Mouse (Mus musculus) spleen, postnatal 4 days (tissue): ENCODE measurements at regions not wholly inside any gene's neighbourhood (a gene's known extent, or its start where the extent isn't known, plus 50 kb on each side); places are given as distances from the start of the nearest gene placed in this dataset.

ENCODE experiments used
- DNase-seq, 2 experiments: peaks; one replicate each; pipeline ENCODE4 v3.0.0; 2022; ENCODE audit warnings: low spot score in 2 of 2

DNA sequence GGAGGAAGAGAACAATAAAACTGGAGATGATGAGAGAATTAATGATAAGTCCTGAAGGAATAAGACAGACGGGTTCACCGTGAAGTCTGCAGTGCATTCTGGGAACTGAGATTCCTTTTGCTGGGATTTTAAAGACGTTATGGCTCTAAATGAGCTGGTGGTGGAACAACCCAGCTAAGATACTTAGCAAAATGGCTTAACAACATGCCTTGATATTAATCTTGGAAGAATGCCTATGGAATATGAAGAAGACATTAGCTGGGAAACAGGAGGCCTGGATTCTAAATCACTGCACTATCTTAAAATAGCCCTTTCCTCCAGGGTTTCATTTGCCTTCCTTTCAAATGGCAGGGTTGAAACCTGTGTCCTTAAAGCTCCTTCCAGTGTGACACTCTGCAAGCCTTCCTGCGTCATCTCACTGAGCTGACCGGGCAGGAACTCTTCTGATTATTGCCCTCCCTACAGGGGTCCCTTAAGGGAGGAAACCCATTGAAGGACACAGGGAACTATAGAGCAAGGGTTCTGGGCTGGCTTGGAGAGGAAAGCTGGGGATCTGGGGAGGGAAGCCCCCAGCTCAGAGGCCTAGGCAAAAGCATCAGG, 323.9 kb upstream of the Trib2 start:
- DNase-seq, result no peak

DNA sequence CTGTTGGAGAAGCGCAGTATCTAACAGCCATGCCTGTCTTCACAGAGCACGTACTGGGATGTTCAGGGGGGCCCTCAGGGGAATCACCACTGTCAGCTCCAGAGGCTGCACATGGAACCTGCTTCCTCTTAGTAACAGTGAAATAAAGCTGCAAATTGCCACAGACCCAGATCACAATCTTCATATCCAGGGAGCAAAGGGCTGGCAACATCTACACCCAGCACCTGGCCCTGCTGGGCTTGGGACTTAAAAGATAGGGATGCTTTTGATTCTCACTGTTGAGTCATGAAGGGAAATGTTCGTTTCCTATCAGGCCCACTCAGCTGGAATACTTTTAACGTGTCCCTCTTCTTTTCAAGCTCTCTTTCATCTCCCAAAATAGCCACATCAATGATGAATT, 322.4 kb upstream of the Trib2 start:
- no peak for DNase-seq

DNA sequence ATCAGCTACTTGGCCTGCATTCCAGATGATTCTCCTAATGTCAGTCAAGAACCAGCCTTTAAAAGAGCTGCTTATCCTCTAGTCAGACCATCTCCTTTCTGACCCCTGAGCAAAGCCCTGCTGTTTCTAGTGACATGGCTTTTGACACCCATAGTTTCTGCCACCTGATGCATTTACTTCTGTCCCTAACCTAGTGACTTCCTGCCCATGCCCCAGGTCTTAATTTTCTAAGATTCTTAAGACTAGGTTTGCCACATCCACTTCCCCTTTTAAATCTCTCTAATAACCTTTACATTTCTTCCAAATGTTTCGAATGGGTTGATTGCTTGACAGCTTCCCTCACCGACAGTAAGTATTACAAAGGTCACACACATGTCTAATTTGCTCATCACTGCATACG, 321.1 kb upstream of the Trib2 start:
- no peak for DNase-seq

DNA sequence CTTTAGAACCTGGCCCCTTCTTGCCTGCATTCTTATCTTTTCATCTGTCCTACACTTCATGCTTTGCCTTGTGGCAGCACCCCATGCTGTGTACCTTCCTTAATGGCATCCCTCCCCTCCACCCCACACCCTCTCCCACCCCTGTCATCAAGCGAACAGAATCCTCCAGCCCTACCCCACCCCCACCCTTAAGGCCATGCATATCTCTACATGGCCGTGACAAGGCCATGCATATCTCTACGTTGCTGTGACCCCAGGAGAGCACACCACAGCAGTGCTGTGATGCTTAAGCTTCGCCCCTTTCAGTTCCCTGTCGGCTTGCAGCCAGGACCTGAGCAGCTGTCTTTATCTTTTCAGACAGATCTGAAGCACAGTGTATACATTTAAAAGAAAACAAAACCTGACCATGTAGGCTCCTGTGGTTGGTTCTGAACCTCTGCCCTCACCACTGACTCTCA, 319.5 kb upstream of the Trib2 start:
- peak in 1 of 2 experiments; percentile 27 for DNase-seq

DNA sequence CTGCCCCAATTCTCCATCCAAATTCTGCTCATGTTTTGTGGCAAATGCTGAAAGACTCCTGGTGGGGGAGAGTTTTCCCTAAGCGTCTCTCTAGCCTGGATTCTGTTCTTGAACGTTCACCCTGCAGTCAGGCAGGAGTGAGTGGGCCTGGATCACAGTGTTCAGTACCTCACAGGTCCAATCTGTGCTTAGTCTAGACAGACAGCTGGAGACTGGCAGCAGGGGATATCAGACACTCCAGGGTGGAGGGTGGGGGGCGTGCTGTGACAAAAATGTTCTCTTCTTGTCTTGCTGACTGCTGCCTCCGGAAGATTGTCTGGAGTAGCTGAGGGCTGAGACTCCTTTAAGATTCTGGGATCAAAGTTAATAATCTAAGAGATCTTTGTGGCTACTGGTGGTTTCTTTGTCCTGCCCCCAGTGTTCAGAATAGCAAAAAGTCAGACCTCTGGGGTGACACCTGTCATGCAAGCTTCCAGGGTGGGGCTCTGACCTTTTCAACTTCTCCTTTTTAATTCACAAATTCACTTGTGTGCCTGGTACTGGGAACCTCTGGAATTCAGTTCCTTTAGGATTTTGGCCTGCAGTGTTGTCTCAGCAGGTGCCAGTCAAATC, 319.0 kb upstream of the Trib2 start:
- peak in 1 of 2 experiments; percentile 65 for DNase-seq

DNA sequence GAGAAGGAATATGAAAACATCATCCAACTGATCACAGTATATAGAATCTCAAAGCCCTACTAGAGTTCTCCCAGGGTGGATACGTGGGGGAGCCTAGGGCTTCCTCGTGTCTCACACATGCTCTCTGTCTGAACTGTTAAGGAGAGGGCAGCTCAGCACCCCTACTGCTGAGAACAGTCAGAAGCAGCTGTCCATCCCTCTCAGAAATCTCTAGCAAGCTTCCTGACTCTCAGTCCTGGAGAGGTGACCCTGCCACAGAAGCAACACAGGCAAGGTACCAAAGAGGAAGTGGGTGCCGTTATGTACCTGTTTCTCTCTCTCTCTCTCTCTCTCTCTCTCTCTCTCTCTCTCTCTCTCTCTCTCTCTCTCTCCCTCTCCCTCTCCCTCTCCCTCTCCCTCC, 317.7 kb upstream of the Trib2 start:
- no peak for DNase-seq

DNA sequence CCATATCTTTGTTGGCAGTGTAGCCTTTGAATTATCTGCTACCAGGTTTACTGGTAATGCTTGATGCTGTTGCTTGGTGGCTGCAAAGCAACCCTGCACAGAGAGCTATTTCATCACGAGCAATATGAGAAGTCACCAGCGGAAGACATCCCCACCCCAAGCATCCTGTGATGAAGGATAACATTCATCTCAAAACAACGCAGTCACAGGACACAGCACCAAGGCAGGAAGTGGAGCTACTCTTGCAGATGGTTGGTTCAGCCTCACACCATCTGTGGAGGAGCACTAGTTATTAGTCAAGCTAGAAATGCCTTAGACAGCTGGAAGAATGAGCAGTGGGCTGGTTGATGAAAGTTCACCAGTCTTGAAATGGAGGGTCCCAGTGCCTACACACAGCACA, 316.5 kb upstream of the Trib2 start:
- peak; percentile 24 to 61 for DNase-seq

DNA sequence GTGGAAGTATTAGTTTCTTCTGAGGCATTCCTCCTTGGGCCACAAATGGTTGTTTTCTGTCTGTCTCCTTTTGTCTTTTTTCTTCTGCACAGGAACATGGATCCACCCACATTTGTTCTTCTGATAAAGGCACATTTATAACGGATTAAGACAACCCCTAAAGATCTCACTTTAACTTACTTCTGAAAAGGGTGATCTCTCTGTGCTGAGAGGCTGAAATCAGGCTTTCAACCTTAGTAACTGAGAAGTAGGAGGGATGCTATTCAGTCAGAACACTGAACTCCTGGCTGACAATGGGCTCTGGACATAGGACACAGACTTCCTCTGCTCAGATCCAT, 315.0 kb upstream of the Trib2 start:
- DNase-seq, result no peak

DNA sequence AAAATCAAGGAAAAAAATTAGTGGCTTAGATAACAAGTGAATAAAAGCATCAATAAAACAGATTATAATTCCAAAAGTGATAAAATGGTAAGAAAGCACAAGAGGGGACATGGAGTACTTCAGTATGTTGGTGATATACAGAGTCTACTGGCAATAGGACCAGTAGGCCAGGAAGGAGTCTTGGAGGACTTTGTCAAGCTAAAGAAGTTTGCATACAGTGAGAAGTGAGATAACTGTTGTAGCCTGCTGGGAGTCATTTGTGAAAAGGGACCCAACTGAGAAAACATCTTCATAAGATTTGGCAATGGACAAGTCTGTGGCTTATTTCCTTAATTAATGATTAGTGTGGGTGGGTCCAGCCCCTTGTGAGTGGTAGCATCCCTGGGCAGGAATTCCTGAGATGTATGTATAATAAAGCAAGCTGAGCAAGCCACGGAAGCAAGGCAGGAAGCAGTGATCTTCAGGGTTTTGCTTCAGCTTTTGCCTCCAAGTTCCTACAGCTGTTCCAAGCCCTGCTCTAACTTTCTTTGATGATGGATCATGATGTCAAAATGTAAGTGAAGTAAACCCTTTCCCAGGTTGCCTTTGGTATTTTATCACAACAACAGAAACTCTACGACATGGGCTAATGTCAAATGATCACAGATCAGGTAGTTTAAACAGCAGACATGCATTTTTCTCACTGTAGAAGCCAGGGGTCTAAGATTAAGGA, 314.5 kb upstream of the Trib2 start:
- DNase-seq, result no peak

DNA sequence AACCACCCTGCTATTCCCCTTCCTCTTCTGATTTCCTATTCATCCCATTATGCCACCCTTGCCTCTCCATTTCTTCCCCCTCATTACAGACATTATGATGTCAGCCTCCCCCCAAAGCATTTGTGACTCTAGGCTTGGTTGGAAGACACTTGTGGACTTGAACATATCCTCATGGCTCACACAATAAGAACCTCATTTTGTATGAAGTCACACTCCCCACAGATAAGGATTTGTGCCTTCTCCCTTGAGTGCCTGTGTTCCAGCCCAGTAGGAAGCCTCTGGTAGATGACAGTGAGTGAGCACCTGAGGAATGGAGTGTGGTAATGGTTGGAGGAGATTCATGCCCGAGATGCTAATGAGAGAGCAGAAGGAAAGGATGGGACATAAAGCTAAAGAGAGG, 313.9 kb upstream of the Trib2 start:
- no peak for DNase-seq

DNA sequence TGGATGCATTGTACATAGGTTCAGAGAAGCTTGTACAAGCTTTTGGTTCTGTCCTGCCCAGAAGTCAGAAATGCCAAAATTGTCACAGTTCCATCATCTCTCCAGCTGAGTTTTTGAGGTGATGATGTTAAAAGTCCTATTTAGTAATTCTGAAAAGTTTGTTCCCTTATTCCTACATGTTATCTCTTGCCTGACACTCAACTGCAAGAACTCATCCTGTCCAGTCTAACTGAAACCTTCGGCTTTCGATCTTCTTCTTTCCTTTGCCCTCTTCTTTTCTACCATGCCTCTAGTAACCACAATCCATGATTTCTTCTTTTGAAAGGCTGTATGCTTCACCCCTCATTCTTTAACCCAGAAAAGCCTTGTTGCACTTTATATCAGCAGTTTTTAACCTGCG, 313.2 kb upstream of the Trib2 start:
- DNase-seq, result no peak

DNA sequence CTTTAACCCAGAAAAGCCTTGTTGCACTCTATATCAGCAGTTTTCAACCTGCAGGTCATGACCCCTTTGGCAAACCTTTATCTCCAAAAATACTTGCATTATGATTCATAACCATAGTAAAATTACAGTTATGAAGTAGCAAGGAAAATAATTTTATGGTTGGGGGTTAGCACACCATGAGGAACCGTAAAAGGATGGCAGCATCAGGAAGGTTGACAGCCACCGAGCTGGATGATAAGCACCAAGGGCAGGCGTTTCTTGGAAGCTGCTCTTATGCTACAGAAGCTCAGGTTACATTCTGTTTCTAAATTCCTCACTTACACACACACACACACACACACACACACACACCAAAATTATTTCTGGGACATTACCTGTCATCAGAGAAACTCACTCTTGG, 312.5 kb upstream of the Trib2 start:
- no peak for DNase-seq

DNA sequence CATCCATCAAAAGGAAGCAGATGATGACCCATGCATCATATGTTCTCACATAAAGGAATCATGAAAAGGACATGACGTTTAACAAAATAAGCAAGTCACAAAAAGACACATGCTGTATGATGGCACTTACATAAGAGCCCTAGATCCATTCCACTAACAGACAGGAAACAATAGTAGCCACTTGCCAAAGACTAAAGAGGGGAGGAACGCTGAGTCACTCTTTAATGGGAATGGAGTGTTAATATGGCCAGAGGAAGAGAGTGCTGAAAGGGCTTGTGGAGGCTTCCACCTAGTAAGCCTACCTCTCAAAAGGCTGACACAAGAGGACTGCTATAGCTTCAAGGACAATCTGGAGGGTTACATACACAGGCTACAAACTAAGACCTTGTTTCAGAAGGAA, 308.2 kb upstream of the Trib2 start:
- no peak for DNase-seq

DNA sequence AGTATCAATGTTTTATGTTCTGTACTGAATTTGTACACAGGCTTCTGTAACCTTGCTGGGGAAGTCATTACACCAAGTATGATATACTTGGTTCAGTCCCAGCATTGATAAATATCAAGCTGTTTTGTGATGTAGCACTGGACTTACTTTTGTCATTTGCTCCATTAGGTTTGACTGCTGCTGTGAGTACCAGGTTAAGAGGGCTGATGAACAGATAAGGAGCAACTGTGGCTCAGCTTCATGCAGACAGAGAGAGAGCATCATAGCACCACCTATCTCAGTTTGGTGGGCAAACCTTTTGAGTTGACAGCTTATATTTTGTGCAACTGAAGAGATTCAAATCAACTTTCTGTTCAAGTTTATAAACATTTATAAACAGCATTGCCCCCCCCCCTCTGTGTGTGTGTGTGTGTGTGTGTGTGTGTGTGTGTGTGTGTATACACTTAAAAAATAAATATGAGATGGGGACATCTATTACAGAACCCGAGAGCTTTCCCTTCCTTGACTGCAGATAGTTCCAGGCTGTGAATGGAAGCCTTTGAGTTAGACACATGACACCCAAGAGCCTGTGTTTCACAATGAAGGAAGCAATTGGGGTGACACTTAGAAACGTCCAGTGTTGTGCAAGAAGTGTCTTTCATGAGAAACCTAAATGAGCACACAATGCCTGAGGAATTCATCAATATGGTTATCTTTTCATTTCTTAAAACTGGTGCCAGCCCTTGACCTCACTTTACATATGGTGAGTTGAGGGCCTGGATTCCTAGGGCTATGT, 305.8 kb upstream of the Trib2 start:
- peak in 1 of 2 experiments; percentile 23 for DNase-seq

DNA sequence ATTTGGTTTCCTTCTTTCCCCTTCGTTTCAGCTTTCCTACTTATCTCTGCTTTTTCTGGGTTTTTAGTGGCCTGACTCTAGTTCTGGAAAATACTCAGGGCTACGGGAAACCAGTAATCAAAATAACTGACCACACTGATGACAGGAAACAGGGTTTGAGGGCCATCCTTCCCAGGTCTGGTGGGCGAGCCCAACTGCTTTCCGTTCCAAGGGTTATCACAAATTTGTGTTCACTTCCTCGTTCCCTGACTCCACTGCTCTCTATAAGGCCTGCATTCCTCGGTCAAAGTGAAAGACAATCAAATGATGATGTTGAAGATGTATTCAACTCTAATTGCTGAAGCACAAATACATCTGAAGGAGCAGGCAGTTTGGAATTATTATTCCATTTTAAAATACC, 305.1 kb upstream of the Trib2 start:
- peak in 1 of 2 experiments; percentile 40 for DNase-seq

DNA sequence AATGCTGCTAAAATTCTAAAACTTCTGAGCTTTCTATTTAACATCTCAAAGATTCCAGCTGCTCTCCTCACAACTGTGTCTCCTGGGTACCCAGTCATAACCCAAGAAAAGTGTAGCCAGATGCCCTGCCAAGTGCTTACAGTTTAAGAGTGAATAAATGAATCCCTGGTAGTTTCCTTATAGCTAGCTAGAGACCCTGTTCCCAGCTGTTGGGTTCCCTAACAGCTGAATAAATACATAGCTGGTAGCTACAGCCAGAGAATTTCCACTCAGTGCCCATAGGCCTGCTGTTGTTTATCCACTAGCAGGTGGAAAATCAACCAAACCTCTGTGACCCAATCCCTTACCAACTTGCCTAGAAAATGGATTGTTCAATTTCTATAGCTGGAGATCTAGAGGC, 302.0 kb upstream of the Trib2 start:
- DNase-seq, result peak in 1 of 2 experiments; percentile 19

DNA sequence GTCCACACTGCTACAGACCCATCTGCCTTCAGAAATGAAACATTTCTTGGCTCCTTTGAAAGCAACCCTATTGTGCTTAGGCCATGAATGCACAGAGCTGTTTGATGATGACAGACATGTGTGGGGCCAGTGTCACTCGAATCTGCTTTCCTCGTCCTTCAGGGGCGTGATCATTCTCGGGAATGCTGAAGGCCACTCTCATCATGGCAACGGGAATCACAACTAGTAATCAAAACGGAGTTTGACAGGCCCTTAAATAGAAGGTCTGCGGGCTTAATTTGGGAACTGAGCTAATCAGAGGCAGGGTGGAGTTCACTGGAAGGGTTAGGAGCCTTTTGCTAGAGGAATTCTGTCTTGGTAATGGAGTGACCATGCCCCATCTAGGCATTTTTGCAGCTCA, 290.2 kb upstream of the Trib2 start:
- DNase-seq, result no peak

DNA sequence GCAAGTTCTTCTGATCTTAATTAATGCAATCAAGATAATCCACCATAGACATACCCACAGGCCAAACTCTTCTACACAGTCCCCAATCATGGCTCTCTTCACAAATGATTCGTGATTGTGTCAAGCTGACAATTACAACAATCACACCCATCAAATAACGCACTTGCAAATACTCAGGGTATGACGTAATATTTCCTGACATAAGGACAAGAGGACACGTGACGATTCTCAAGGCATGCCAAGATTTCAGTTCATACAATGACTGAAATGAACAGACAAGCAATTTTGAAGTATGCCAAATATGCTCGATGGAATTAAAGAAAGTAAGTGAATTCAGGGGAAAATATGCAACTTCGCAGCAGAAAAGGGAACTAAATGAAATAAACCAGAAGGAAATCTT, 282.1 kb upstream of the Trib2 start:
- DNase-seq, result no peak

DNA sequence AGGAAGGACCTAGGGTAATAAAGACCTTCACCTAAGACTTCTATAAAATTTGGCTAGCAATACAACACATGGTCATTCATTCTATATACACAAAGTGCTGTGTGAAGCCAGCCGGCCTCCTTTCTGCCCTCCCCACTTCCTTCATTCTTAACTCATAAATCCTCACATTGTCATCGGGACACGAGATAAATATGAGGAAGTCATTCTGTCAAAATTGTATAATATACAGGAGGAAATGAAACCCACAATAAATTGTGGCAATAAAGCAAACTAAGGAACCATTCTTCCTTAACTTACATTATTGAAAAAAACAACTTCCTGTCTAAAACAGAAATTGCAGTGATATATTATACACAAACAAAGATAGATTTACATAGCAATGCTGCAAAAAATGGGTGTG, 275.9 kb upstream of the Trib2 start:
- no peak for DNase-seq

DNA sequence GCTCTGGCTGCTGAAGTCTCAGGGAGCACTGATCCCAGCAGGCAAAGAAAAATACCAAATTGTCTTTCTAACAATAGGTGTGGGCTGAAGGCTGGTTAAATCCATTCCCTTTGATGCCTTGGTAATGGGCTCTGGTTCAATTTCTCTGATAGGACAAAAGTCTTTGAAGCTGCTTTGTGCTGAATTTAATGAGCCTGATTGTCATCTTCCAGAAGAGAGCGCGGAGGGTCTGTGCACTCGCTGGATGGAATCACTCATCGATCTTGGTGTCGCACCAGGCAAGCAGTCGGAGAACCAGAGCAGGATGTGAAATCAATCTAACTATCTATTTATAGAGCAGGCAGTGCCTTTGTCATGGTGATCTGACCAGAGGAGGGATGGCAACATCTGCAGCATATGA, 274.6 kb upstream of the Trib2 start:
- DNase-seq, result no peak

DNA sequence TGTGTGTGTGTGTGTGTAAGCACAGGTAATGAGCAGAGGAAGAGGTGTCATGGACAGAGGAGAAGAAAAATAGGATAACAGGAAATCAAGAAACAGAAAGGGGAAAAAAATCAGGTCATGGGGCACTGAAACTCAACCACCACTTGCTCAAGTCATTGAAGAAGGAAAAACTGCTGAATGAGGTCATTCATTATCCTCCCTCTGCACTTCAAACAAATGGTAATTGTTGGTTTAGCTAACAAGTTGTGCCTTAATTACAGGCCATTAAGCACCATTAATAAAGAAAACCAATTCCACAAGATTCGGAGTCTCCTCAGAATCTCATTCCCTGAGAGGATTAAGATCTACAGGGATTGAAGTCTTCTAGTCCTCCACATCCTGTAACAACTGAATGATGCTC, 266.5 kb upstream of the Trib2 start:
- no peak for DNase-seq

DNA sequence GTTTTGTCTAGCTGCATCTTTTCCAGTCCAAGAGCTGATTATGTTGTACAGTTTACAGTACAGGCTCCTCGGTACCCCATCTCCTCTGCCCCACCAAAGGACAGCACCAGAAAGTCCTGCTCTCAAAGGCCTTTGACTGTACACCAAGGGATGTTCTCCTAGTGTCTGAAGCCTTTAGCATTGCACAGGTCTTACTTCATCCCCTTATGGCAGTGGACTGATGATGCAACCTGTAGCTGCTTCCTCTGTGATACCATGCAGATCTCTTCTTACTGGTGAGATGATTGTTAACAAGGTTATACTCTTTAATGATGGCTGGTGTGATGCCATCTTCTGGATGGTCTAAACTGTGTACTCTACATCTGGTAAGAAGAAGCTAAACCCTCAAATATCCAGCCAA, 260.5 kb upstream of the Trib2 start:
- DNase-seq, result no peak

DNA sequence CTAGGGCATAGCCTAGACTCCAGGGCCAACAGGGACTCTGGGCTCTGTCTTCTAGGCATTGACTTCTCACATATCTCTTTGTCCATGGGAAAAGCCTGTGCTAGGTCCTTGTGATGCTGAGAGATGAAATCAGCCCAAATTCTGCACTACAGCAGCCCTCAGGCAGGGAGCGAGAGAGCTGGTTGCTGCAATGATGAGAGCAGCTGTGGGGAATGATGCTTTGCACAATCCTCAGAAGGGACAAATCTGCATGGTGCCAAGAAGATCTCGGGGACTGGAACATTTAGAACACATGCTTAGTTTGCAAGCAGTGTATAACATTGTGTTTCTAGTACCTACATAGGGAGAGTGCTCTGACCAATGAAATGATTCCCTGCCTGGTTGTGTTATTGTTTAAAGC, 259.2 kb upstream of the Trib2 start:
- DNase-seq, result no peak
